Mouse (Mus musculus): ENCODE measurements around the gene Vav2.

DNA sequence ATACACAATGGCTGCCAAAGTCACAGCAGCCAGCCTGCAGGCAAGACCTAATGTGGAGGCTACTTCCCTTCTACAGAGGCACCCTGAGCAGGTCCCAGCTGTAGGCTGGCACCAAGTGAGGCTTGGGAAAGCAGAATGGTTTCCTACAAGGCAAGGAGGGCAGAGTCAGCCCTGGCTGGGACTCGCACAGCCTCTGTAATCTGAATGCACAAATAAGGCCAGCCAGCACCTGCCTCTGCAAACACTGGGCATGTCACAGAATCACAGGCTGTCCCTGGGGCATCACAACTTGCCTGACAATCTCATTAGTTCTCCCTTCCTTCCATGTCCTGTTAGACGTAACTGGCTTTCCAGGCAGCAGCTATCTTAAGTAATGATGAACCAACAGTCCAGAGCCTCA is 68.4 kb downstream of the Vav2 start:
- TF ChIP-seq CTCF (IDR thresholded peaks at IDR 0.05; ENCODE audit: control insufficient read depth, insufficient read depth, insufficient read length) (no peak), MYOD1 (IDR thresholded peaks at IDR 0.05; ENCODE audit: control insufficient read depth, insufficient read length, low read depth) (no peak), FOSL1 (IDR thresholded peaks at IDR 0.05; ENCODE audit: insufficient read depth, low read length, poor library complexity, severe bottlenecking) (no peak)
